Mouse (Mus musculus) erythroblast, embryonic 14.5 days (primary cell): ENCODE data around the gene Sdr16c6. TPM values are rescaled to one million over a fixed set of nuclear protein-coding genes. Genes with fewer than 3 reads are reported as not detected.

Experiments
- H3K27me3 ChIP-seq: 2 replicates; pipeline ENCODE4 v1.6.1; 2012; ENCODE audit warnings: inconsistent platforms; ENCODE audit not compliant: control insufficient read depth
- H3K36me3 ChIP-seq: 2 replicates; pipeline ENCODE4 v1.6.1; 2012; ENCODE audit warnings: mild to moderate bottlenecking, inconsistent platforms; ENCODE audit not compliant: control insufficient read depth
- H3K4me1 ChIP-seq: 2 replicates; pipeline ENCODE4 v1.6.1; 2012; ENCODE audit warnings: inconsistent platforms; ENCODE audit not compliant: control insufficient read depth
- H3K4me3 ChIP-seq: replicated peaks from 2 replicates; pipeline ENCODE3; 2012; ENCODE audit warnings: moderate library complexity, mild to moderate bottlenecking, inconsistent platforms
- H3K9me3 ChIP-seq: 2 replicates; pipeline ENCODE4 v1.6.1; 2012; ENCODE audit warnings: low read length, inconsistent platforms, mixed read lengths; ENCODE audit not compliant: control insufficient read depth
- GATA1 ChIP-seq: IDR thresholded peaks from 2 replicates; pipeline ENCODE4 v1.6.1; 2012; ENCODE audit warnings: low read length, inconsistent platforms, mixed read lengths
- TAL1 ChIP-seq: IDR thresholded peaks from 3 replicates; pipeline ENCODE4 v1.6.1; 2012; ENCODE audit warnings: low read length, inconsistent platforms, mixed read lengths
- polyA plus RNA-seq: library from polyadenylated mRNA; stranded (reverse); fragments of >175 nt; gene quantifications from 2 replicates; pipeline ENCODE4 v1.2.3, GENCODE M21; 2012

Gene Sdr16c6
- not detected in 2 replicates for polyA plus RNA-seq

DNA sequence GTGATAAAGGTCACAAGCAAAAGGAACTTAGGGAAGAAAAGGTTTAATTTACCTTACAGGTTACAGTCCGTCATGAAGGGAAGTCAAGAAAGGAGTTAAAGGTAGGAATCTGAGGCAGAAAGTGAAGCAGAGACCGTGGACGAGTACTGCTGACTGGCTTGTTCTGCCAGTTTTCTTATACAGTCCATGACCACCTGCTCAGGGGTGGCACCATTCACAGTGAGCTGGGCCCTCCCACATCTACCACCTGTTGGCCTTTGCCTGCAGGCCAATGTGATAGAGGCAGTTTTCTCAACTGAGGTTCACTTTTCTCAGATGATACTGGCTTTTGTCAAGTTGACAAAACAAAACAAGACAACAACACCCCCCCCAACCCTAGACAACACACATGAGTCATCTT is at the start of gene Sdr16c6:
Gene Sdr16c6 (minus strand): TSS at position 151 of the 400 bp plus-strand sequence.
- Histone ChIP-seq H3K4me3 (no peak within 1 kb of the TSS), H3K27me3 (no peaks in the 10 kb centered on the region), H3K36me3 (no peaks in the 10 kb centered on the region), H3K4me1 (no peaks in the 10 kb centered on the region), H3K9me3 (no peaks in the 10 kb centered on the region)
- TF ChIP-seq GATA1, result no peak
- no peak for TF ChIP-seq TAL1

DNA sequence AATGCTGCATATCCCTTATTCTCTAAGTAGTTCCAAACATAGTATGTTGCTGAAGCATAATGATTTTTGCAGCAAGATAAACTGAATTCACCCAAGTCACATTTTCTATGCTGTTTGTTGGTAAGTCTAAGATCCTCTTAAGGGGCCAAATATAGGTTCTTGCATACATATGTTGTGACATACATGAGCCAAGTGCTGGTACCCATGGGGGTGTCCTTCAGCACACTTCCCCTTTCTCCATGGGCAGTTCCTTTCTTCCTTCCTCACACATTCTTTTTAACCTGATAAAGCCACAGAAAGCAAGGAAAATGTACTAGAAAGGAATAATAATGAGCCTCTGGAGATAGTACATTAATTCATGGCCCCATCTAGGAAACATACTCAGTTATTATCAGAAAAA is 2.9 kb upstream of the Sdr16c6 start:
- H3K4me1 ChIP-seq, result no peaks in the 10 kb centered on the region
- no peaks in the 10 kb centered on the region for H3K9me3 ChIP-seq
- H3K4me3 ChIP-seq, result no peak overlapping the region
- no peaks in the 10 kb centered on the region for H3K27me3 ChIP-seq
- H3K36me3 ChIP-seq, result no peaks in the 10 kb centered on the region
- no peak for TF ChIP-seq GATA1

DNA sequence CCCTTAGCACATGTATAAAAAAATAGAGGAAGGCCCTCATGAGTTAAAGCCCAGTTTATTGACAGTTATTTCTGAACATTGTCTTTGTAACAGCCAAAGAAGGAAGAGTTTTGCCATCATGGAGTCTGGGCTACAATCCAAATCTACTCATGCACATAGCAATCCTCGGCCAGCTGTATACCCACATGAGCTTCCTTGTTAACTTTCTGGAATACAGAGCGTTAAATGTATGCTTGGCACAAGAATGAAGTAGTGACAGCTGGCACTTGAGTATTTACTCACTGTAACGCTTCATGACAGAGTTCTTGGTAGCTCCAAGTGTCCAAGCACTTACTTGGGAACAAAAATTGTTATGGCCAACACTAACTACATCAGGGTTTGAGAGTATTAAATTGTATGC is 1.8 kb upstream of the Sdr16c6 start:
- Histone ChIP-seq H3K9me3 (no peaks in the 10 kb centered on the region), H3K27me3 (no peaks in the 10 kb centered on the region), H3K36me3 (no peaks in the 10 kb centered on the region), H3K4me1 (no peaks in the 10 kb centered on the region), H3K4me3 (no peak overlapping the region)
- TF ChIP-seq GATA1 (no peak), TAL1 (no peak)

DNA sequence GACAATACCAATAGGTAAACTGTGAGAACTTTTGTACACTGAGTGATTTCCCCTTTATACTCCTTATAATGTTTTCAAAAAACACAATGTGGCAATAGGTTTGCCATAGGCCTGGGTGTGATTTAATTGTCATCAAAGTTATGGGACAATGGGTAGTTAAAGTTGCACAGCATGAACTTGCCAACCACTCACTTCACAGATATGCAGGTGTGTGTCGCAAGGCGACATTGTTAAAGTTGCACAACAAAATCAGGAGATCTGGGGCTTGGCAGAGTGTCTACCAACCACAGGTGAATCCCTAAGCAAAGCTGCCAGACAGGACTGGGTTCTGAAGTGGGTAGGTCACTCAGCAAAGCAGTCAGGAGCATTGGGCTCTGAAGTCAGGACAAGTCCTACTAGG is 1.3 kb downstream of the Sdr16c6 start:
- Histone ChIP-seq H3K9me3 (no peaks in the 10 kb centered on the region), H3K4me1 (no peaks in the 10 kb centered on the region), H3K27me3 (no peaks in the 10 kb centered on the region), H3K4me3 (no peak overlapping the region), H3K36me3 (no peaks in the 10 kb centered on the region)
- TF ChIP-seq TAL1 (no peak), GATA1 (no peak)

Other genes starting within 250 kb of the Sdr16c6 start
- 7.5 and 11.1 TPM in 2 replicates for gene Gm11808, start 103.9 kb downstream of the Sdr16c6 start, polyA plus RNA-seq